Mouse (Mus musculus) heart, postnatal 0 days (tissue): ENCODE measurements at regions not wholly inside any gene's neighbourhood (a gene's known extent, or its start where the extent isn't known, plus 50 kb on each side); places are given as distances from the start of the nearest gene placed in this dataset.

Experiments
- CTCF ChIP-seq: IDR thresholded peaks from 2 replicates; pipeline ENCODE4 v1.5.1; 2016; ENCODE audit warnings: antibody characterized with exemption, control low read depth, low read depth
- EP300 ChIP-seq: IDR thresholded peaks from 2 replicates; pipeline ENCODE4 v1.6.1; 2016; ENCODE audit warnings: antibody characterized with exemption, low read depth

GRCm38 (mm10) chr2:117399487-117399886 lies 56.7 kb upstream of the Rasgrp1 start:
- TF ChIP-seq CTCF (no peak), EP300 (no peak)
